Mouse (Mus musculus) thymus, postnatal 10 days (tissue): ENCODE measurements at regions not wholly inside any gene's neighbourhood (a gene's known extent, or its start where the extent isn't known, plus 50 kb on each side); places are given as distances from the start of the nearest gene placed in this dataset.

ENCODE experiments used
- DNase-seq, 2 experiments: peaks; one replicate each; pipeline ENCODE4 v3.0.0; 2021; ENCODE audit warnings: low spot score in 2 of 2

GRCm38 (mm10) chr2:178596312-178597083, 166.2 kb downstream of the Cdh26 start:
- no peak for DNase-seq

GRCm38 (mm10) chr2:178597084-178597470, 166.7 kb downstream of the Cdh26 start:
- DNase-seq: no peak

- peak; percentile 50 to 54 for DNase-seq
Observed at GRCm38 (mm10) chr2:178598371-178598770, 168.0 kb downstream of the Cdh26 start.

- DNase-seq: peak; percentile 24 to 29
Observed at GRCm38 (mm10) chr2:178598836-178599235, 168.5 kb downstream of the Cdh26 start.

GRCm38 (mm10) chr2:178603443-178603842, 173.1 kb downstream of the Cdh26 start:
- no peak for DNase-seq

DNA sequence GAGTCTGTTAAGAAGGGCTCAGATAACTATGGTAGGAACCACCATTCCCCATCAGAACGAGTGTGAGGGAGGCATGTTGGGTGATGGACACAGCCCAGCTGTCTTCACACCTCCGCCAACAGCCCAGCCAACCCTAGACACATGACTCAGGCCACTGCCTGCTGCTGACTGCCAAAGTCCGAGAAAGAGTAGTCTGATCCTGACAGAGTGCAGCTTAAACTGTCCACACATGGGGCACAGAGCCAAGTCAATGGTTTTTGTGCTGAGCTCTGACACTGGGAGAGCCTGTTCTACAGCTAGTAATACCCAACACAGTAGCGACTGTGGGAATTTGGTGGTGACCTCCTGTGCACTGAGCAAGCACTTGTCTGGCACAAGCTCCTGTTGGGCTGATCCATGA, 176.4 kb downstream of the Cdh26 start:
- no peak for DNase-seq

- no peak for DNase-seq
Observed at GRCm38 (mm10) chr2:178610211-178610975, 180.1 kb downstream of the Cdh26 start.

GRCm38 (mm10) chr2:178614761-178615160, 184.4 kb downstream of the Cdh26 start:
- no peak for DNase-seq

DNA sequence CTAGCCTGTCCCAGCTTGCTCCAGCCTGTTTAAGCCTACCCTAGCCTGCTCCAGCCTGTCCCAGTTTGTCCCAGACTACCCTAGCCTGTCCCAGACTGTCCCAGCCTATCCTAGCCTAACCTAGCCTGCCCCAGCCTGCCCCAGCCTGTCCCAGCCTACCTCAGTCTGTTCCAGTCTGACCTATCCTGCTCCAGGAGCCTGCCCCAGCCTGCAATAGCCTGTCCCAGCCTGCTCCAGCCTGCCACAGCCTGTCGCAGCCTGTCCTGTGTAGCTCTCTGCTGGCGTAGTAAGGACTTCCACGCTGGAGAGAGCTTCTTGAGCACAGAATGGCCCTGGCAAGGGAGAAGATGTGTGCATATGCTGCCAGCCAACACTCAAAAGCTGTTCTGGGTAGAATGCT, 192.5 kb downstream of the Cdh26 start:
- DNase-seq: no peak

DNA sequence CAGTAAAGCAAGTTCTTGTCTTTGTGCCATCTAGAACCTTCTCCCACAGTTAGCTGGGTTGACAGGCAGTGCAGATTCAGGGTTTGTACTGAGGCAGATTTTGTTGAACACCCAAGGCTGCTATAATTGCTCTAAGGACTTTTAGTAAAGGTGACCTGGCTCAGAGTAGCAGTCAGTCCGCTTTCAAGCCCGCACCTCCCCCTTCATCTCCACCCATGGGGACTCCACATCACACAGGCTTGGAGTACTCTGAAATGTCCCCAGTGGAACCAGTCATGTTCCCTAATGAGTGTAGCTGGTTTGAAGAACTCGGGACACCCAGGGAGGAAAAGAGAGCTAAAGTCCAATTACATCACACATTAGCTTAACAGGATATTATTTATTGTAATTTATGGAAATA, 194.1 kb downstream of the Cdh26 start:
- DNase-seq: no peak

DNA sequence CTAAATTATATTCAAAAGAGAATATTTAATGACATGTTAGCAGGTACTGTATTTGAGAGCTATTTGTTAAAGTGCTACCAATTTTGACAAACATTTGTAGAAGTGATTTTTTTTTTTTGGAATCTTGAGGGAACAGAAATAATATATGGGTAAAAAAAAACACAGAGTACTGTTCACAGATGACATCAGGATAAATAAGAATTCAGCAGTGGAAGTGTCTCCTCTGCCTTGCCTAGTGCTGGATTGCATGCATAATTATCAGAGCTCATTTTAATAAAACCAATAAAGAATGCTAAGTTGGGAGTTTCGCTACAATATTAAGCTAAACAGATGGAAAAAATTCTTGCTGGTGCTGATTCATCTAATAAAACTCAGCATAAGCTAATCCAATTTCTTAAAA, 194.6 kb downstream of the Cdh26 start:
- DNase-seq: no peak

- peak in 1 of 2 experiments; percentile 64 for DNase-seq
Observed at GRCm38 (mm10) chr2:178629756-178630155, 199.4 kb downstream of the Cdh26 start.

DNA sequence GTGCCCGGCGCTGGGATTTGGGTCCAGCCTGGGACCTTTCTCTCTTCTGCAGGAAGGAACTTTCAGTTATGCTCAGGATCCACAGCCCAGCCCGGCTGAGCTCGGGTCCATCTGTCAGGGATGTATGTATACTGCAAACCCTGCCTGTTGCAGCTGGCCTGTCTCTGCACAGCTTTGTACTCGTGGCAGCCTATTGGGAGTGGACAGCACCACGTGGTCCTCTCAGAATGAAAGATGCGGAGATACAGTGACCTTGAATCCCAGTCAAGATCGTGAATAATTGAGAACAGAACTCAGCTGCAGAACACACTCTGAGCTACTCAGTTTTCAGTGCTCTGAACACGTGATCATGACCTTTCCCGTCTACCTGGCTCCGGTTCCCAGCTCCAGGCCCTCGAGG, 200.2 kb downstream of the Cdh26 start:
- no peak for DNase-seq

DNA sequence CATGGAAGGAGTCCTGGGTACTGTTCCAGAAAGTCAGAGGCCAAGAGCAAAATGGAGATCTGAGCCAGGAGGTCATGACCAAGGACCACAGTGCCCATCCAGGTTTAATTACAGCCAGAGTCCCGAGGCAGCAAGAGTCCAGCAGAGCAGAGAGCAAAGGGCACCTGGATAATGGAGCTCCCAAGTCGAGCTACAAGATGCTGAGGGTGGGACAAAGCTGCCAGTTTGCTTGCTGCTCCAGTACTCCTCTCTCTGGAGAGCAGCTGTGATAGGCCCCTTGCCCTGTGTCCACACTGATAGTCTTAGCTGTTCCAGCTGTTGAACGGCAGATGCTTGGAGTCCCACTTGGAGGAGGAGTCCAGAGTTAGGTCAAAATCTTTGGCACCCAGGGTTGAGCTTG, 201.0 kb downstream of the Cdh26 start:
- DNase-seq: no peak

- no peak for DNase-seq
Observed at GRCm38 (mm10) chr2:178631966-178632365, 201.6 kb downstream of the Cdh26 start.

- no peak for DNase-seq
Observed at GRCm38 (mm10) chr2:178632831-178633585, 202.7 kb downstream of the Cdh26 start.

DNA sequence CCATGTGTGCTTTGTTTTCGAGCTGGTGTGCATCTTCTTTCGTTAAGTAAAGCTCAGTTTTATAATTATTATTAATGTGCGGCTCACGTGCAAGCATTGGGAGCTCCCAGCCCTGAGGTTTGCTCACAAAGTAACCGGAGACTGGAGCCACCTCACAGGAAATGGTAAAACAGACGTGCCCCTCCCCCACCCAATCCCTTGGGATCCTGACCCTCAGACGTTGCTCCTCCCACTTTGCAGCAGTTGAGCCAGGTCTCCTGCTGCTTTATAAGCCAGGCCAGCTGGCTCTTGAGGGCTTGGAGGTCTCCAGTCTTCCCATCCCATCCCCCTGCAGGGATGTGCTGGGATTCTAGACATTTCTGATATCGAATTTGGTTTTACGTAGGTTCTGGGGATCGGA, 203.8 kb downstream of the Cdh26 start:
- DNase-seq: no peak

DNA sequence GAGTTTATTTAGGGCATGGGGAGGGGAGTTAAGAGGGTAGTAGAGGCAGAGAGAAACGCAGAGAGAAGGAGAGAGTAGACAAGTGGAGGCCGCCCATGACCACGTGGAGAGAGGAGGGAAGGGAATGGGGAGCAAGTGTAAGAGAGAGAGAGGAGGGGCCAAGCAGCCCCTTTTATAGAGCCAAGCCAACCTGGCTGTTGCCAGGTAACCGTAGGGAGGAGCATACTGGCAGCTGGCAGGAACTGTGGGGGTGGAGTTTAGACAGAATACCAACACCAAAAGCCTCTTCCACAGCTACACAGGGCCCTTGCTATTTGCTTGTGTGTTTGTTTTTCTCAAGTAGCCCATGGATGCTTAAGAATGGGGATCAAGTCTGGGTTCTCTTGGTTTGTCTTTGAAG, 205.4 kb downstream of the Cdh26 start:
- DNase-seq: no peak

DNA sequence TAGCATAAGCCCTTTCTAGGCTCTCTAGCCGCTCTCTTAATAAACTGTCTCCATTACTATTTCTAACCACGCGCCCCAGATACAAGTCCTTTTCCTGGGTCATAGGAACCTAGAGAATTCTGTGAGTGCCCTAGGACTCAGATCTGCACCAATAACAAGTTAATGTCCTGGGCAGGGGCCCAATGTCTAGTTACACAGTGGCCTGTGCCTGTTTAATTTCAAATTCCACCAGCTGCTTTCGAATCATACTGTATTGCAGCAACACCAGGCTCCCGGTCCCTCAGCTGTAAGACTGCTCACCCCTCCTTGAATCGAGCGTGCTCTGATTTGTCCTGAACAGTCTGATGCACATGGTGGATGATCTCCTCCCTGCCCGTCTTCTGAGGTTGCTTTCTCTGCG, 206.6 kb downstream of the Cdh26 start:
- no peak for DNase-seq

GRCm38 (mm10) chr2:178642137-178643052, 212.1 kb downstream of the Cdh26 start:
- DNase-seq: no peak

DNA sequence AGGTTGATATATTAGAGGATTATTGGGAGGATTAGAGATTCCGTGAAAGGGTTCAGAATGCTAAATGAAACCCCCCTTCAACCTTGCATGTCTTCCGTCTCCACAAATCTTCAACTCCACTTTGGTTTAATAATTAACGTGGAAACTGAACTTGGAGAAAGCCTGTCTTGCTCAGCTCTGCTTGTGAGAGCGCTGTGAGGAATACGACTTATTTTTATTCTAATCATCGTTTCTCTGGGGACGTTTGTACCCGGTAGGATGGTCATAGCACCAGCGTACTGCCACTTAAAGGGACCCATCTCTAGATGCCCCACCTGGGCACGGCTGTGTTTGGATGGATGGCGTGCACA, 212.7 kb downstream of the Cdh26 start:
- DNase-seq: no peak

DNA sequence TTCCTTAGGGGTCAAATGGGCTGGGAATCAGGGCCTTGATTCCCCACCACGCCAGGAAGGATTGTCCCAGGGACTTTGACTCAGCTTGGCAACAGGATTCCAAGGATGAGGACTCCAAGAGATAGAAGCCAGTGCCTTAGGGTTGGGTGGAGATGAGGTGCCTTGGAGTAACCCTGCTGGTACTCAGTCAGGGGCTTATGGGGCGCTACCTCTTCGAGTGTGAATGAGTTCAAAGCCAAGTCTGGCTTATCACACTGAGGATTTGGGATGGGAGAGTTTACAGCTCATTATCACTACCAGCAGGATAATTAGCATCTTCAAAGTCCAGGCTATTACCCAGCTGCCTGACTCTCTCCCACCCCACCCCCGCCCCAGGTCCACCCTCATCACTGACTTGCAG, 213.5 kb downstream of the Cdh26 start:
- no peak for DNase-seq
